Mouse (Mus musculus): ENCODE measurements around the gene Tango6. TPM values are rescaled to one million over a fixed set of nuclear protein-coding genes. Genes with fewer than 3 reads are reported as not detected.

The Tango6 gene
- polyA plus RNA-seq, 3 experiments from 2014 or later = 2.7 to 9.7 (median 7.2) TPM

- no peak for ATAC-seq
Measured at GRCm38 (mm10) chr8:106818626-106819515, 136.0 kb downstream of the Tango6 start.

- ATAC-seq = no peak
Measured at GRCm38 (mm10) chr8:106819581-106819980, 136.7 kb downstream of the Tango6 start.

- ATAC-seq = no peak
Measured at GRCm38 (mm10) chr8:106820553-106821515, 138.0 kb downstream of the Tango6 start.

GRCm38 (mm10) chr8:106828921-106829320 is 146.1 kb downstream of the Tango6 start:
- ATAC-seq = no peak

GRCm38 (mm10) chr8:106829526-106830045 is 146.7 kb downstream of the Tango6 start:
- ATAC-seq = no peak

GRCm38 (mm10) chr8:106834899-106835298 is 152.0 kb downstream of the Tango6 start:
- ATAC-seq = no peak

GRCm38 (mm10) chr8:106836525-106836924 is 153.7 kb downstream of the Tango6 start:
- ATAC-seq = no peak

- no peak for ATAC-seq
Measured at GRCm38 (mm10) chr8:106838803-106839202, 155.9 kb downstream of the Tango6 start.

- ATAC-seq = no peak
Measured at GRCm38 (mm10) chr8:106839209-106840001, 156.5 kb downstream of the Tango6 start.

GRCm38 (mm10) chr8:106850034-106850433 is 167.2 kb downstream of the Tango6 start:
- no peak for ATAC-seq

- ATAC-seq = no peak
Measured at GRCm38 (mm10) chr8:106854534-106855241, 171.8 kb downstream of the Tango6 start.

- ATAC-seq = no peak
Measured at GRCm38 (mm10) chr8:106855242-106855562, 172.3 kb downstream of the Tango6 start.

- ATAC-seq = no peak
Measured at GRCm38 (mm10) chr8:106862845-106863244, 180.0 kb downstream of the Tango6 start.

GRCm38 (mm10) chr8:106865354-106865753 is 182.5 kb downstream of the Tango6 start:
- ATAC-seq = no peak

- no peak for ATAC-seq
Measured at GRCm38 (mm10) chr8:106870051-106870450, 187.2 kb downstream of the Tango6 start, which contains the start of gene Has3. Has3 (plus strand) TSS chr8:106870242.

- ATAC-seq = no peak
Measured at GRCm38 (mm10) chr8:106870537-106871327, 187.9 kb downstream of the Tango6 start.

- no peak for ATAC-seq
Measured at GRCm38 (mm10) chr8:106871328-106871926, 188.6 kb downstream of the Tango6 start.

GRCm38 (mm10) chr8:106871931-106872371 is 189.1 kb downstream of the Tango6 start:
- ATAC-seq = no peak

GRCm38 (mm10) chr8:106872454-106873034 is 189.7 kb downstream of the Tango6 start:
- no peak for ATAC-seq
